Mouse (Mus musculus): Measurements from ENCODE around the gene Lyl1. TPM values are rescaled to one million over a fixed set of nuclear protein-coding genes. Genes with fewer than 3 reads are reported as not detected.

Gene Lyl1
- polyA plus RNA-seq, 1 experiment: 125 TPM

DNA sequence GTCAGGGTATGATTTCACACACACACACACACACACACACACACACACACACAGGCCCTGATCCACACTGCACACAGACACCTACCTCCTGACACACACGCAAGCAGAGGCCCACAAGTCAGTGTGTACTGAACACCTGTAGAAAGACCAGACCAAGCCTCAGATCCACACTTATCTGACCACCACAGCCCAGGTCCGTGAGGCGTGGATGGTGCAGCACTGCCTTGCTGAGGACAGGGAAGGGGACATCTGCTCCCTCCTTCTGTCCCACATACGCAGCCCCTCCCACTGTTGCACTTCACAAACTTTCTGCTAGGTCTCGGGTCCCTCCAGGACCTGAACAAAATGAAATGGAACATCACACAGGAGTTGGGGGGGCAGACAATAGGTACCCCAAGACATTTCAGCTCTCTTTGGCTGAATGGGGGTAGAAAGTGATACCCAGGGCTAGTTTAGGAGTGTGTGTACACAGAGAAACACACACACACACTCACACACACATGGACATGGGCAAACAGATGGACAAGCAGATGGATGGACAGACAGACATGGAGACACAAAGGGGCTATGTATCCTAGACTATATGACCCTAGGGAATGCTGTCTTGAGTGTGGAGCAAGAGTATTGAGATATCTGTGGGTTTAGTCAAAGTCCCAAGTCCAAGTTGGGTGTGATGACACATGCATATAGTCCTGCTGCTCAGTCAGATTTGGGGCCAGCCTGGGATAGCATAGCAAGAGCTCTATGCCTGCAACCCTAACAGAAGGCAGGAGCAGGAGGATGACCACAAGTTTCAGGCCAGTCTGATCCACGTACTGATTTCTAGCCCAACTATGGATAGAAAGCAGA, 51.7 kb downstream of the Lyl1 start:
- 83% methylated on average over 6 of the region's 6 CpGs for WGBS
- Histone ChIP-seq H3K27ac (ENCODE audit: control insufficient read depth, insufficient read depth, low read depth, low read length, poor library complexity) (no peak overlapping the region), H3K4me1 (ENCODE audit: control insufficient read depth, insufficient read depth, low read length) (no peaks in the 10 kb centered on the region), H3K4me3 (replicated peaks; ENCODE audit: control insufficient read depth, low read depth, low read length) (no peak overlapping the region)
- TF ChIP-seq POLR2A (IDR thresholded peaks at IDR 0.05; ENCODE audit: borderline replicate concordance, control insufficient read depth, low read depth, low read length) (no peak), CTCF (IDR thresholded peaks at IDR 0.05; ENCODE audit: control insufficient read depth, insufficient read depth, low read length) (no peak)

Other genes with a start within 250 kb of the Lyl1 start
- gene Ier2, start 38.6 kb upstream of the Lyl1 start, polyA plus RNA-seq (2011; ENCODE audit: insufficient read depth, insufficient read length, low replicate concordance, missing spikeins): 13.2 and 49.9 TPM in 2 replicates
- gene Trmt1, start 15.2 kb upstream of the Lyl1 start, polyA plus RNA-seq (2011; ENCODE audit: insufficient read depth, insufficient read length, low replicate concordance, missing spikeins): 78.9 and 134 TPM in 2 replicates
- gene Nacc1, start 13.6 kb upstream of the Lyl1 start, polyA plus RNA-seq (2011; ENCODE audit: insufficient read depth, insufficient read length, low replicate concordance, missing spikeins): 14.6 and 26.2 TPM in 2 replicates
- 12.0 and 27.2 TPM in 2 replicates for gene G430095P16Rik, start 21.6 kb downstream of the Lyl1 start, polyA plus RNA-seq (2011; ENCODE audit: insufficient read depth, insufficient read length, low replicate concordance, missing spikeins)
- 20.6 and 23.7 TPM in 2 replicates for gene Nfix, start 98.9 kb downstream of the Lyl1 start, polyA plus RNA-seq (2011; ENCODE audit: insufficient read depth, insufficient read length, low replicate concordance, missing spikeins)
- 2.2 and 3.3 TPM in 2 replicates for gene Dand5, start 121.4 kb downstream of the Lyl1 start, polyA plus RNA-seq (2011; ENCODE audit: insufficient read depth, insufficient read length, low replicate concordance, missing spikeins)
- 9.2 and 20.5 TPM in 2 replicates for gene Gadd45gip1, start 130.1 kb downstream of the Lyl1 start, polyA plus RNA-seq (2011; ENCODE audit: insufficient read depth, insufficient read length, low replicate concordance, missing spikeins)
- gene Rad23a, start 139.2 kb downstream of the Lyl1 start, polyA plus RNA-seq (2011; ENCODE audit: insufficient read depth, insufficient read length, low replicate concordance, missing spikeins): 169 and 222 TPM in 2 replicates
- 342 and 475 TPM in 2 replicates for gene Calr, start 145.5 kb downstream of the Lyl1 start, polyA plus RNA-seq (2011; ENCODE audit: insufficient read depth, insufficient read length, low replicate concordance, missing spikeins)
- 36.6 and 59.1 TPM in 2 replicates for gene Farsa, start 155.5 kb downstream of the Lyl1 start, polyA plus RNA-seq (2011; ENCODE audit: insufficient read depth, insufficient read length, low replicate concordance, missing spikeins)
- gene Syce2, start 170.7 kb downstream of the Lyl1 start, polyA plus RNA-seq (2011; ENCODE audit: insufficient read depth, insufficient read length, low replicate concordance, missing spikeins): 32.6 and 36.7 TPM in 2 replicates
- gene Gcdh, start 192.5 kb downstream of the Lyl1 start, polyA plus RNA-seq (2011; ENCODE audit: insufficient read depth, insufficient read length, low replicate concordance, missing spikeins): 19.1 and 33.0 TPM in 2 replicates
- gene Klf1, start 200.5 kb downstream of the Lyl1 start, polyA plus RNA-seq (2011; ENCODE audit: insufficient read depth, insufficient read length, low replicate concordance, missing spikeins): 142 and 168 TPM in 2 replicates
- gene Dnase2a, start 207.1 kb downstream of the Lyl1 start, polyA plus RNA-seq (2011; ENCODE audit: insufficient read depth, insufficient read length, low replicate concordance, missing spikeins): 35.0 and 54.0 TPM in 2 replicates
- not detected in 2 replicates for gene Mast1, start 235.9 kb downstream of the Lyl1 start, polyA plus RNA-seq (2011; ENCODE audit: insufficient read depth, insufficient read length, low replicate concordance, missing spikeins)
- gene Rtbdn, start 245.5 kb downstream of the Lyl1 start, polyA plus RNA-seq (2011; ENCODE audit: insufficient read depth, insufficient read length, low replicate concordance, missing spikeins): not detected in 2 replicates